Mouse (Mus musculus): ENCODE data around the gene Iqub. TPM values are rescaled to one million over a fixed set of nuclear protein-coding genes. Genes with fewer than 3 reads are reported as not detected.

The Iqub gene
- 0.68 and 0.77 TPM in 2 replicates for polyA plus RNA-seq (2015; fragmentation: Nextera tagmentation; extraction: Ambion mirVana)

GRCm38 (mm10) chr6:24514552-24515284, at the start of gene Iqub:
Gene Iqub, minus strand, starts transcription at chr6:24515067.
- no peaks in the 10 kb centered on the region for H3K9me3 ChIP-seq
- peak within 1 kb of the TSS; percentile 45 for H3K9ac ChIP-seq (replicated peaks)
- H3K36me3 ChIP-seq, result peaks cover 16% of the 10 kb centered on the region
- ATAC-seq, result peak; percentile 92
- WGBS, result 22% methylated on average over 13 of the region's 13 CpGs
- no peaks in the 10 kb centered on the region for H3K27me3 ChIP-seq
- peaks cover 11% of the 10 kb centered on the region for H3K4me1 ChIP-seq (replicated peaks)
- peak within 1 kb of the TSS; percentile 39 for H3K4me2 ChIP-seq (replicated peaks)
- H3K27ac ChIP-seq, result no peak within 1 kb of the TSS; the same call in 1 of the 2 replicates
- peak within 1 kb of the TSS; percentile 9; the same call in 1 of the 2 replicates for H3K4me3 ChIP-seq (replicated peaks)

DNA sequence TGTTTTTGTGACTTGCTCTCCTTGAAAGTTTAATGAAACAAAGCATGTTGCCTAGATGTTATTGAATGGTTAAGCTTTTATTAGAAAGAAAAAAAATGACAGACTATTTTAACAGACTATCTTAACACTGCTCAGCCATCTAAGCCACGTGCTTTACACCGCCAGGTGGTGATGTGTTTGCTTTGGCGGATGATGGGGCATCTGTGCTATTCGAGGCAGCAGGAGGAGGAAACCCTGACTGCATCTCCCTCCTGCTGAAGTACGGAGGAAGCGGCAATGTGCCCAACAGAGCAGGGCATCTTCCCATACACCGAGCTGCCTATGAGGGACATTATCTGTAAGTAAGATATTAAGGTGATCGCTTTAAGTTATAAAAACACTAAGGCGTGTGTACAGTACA, 49.2 kb upstream of the Iqub start:
- no peaks in the 10 kb centered on the region for H3K36me3 ChIP-seq
- H3K9me3 ChIP-seq, result no peaks in the 10 kb centered on the region
- no peak overlapping the region for H3K9ac ChIP-seq (replicated peaks)
- no peak overlapping the region for H3K4me3 ChIP-seq (replicated peaks)
- WGBS, result 85% methylated on average over 9 of the region's 9 CpGs
- no peaks in the 10 kb centered on the region for H3K27me3 ChIP-seq
- H3K4me2 ChIP-seq (replicated peaks), result no peak overlapping the region
- no peaks in the 10 kb centered on the region for H3K4me1 ChIP-seq (replicated peaks)
- ATAC-seq, result no peak
- no peak overlapping the region for H3K27ac ChIP-seq

GRCm38 (mm10) chr6:24555488-24555887, 40.6 kb upstream of the Iqub start:
- 85% methylated on average over 2 of the region's 2 CpGs for WGBS

DNA sequence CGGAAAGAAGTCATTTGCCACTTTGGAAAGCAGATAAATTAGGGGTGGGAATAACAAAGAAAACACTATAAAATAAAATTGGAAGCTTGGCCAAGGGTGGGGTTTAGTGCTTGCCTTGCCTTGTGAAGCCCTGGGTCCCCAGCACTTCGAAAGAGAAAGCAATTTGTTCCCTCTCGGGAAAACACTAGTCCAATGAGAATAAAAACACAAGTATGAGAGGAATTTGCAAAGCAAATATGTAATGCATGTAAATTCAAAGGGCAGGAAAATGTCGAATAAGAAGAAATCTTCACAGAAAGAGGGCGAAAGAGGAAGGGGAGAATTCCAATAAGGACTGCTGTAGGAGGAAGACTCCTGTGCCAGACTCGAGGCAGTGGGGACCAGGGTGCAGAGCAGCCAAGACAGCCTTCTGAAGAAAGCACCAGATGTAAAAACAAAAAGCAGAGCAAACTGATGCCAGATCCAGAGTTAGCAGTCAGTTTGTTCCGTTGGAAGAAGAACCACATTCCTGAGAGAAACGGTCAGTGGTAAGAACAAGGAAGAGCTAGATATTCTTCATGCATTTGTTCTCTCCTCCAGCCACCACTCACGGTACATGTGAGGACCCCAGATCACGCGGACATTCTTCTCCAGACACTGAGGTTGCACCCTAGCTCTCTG, 39.7 kb upstream of the Iqub start:
- H3K4me3 ChIP-seq (replicated peaks), result no peak overlapping the region
- no peak for ATAC-seq
- no peaks in the 10 kb centered on the region for H3K4me1 ChIP-seq (replicated peaks)
- no peak overlapping the region for H3K9ac ChIP-seq (replicated peaks)
- H3K27me3 ChIP-seq, result no peaks in the 10 kb centered on the region
- H3K9me3 ChIP-seq, result no peaks in the 10 kb centered on the region
- no peak overlapping the region for H3K4me2 ChIP-seq (replicated peaks)
- H3K27ac ChIP-seq, result no peak overlapping the region
- 85% methylated on average over 11 of the region's 11 CpGs for WGBS
- no peaks in the 10 kb centered on the region for H3K36me3 ChIP-seq

More at GRCm38 (mm10) chr6:24555488-24555887, 40.6 kb upstream of the Iqub start:
- no peaks in the 10 kb centered on the region for H3K36me3 ChIP-seq
- H3K4me2 ChIP-seq (replicated peaks), result no peak overlapping the region
- no peak overlapping the region for H3K9ac ChIP-seq (replicated peaks)
- H3K4me3 ChIP-seq (replicated peaks), result no peak overlapping the region
- ATAC-seq, result no peak
- no peaks in the 10 kb centered on the region for H3K27me3 ChIP-seq
- H3K4me1 ChIP-seq (replicated peaks), result no peaks in the 10 kb centered on the region
- H3K27ac ChIP-seq, result no peak overlapping the region
- no peaks in the 10 kb centered on the region for H3K9me3 ChIP-seq

GRCm38 (mm10) chr6:24552046-24552445, 37.2 kb upstream of the Iqub start:
- H3K4me3 ChIP-seq (replicated peaks), result no peak overlapping the region
- H3K9me3 ChIP-seq, result no peaks in the 10 kb centered on the region
- H3K27me3 ChIP-seq, result no peaks in the 10 kb centered on the region
- no peak overlapping the region for H3K27ac ChIP-seq
- no peak overlapping the region for H3K4me2 ChIP-seq (replicated peaks)
- no peak overlapping the region for H3K9ac ChIP-seq (replicated peaks)
- H3K36me3 ChIP-seq, result no peaks in the 10 kb centered on the region
- H3K4me1 ChIP-seq (replicated peaks), result no peaks in the 10 kb centered on the region
- 83% methylated on average over 7 of the region's 7 CpGs for WGBS
- ATAC-seq, result no peak

DNA sequence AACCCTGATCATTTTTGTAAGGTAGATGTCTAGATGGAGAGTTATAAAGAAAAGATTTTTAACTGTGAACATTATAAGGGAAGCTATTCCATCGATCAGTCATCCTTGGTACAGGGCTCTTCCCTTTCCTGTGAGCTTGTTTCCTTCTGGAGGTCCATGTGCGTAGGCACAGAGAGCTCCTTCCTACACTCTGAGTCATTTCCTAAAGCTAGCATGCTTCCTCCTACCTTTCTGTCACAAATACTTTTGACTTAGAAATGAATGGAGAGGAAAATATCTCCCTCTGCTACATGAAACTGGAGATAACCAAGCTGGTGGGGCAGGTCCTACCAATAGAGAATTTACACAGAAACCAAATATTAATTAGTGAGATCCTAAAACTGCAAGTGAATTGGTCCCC, 34.9 kb upstream of the Iqub start:
- no peaks in the 10 kb centered on the region for H3K4me1 ChIP-seq (replicated peaks)
- no peak overlapping the region for H3K4me3 ChIP-seq (replicated peaks)
- no peaks in the 10 kb centered on the region for H3K9me3 ChIP-seq
- no peak overlapping the region for H3K4me2 ChIP-seq (replicated peaks)
- no peak overlapping the region for H3K9ac ChIP-seq (replicated peaks)
- ATAC-seq, result no peak
- H3K27me3 ChIP-seq, result no peaks in the 10 kb centered on the region
- H3K27ac ChIP-seq, result no peak overlapping the region
- WGBS, result 88% methylated on average over 2 of the region's 2 CpGs
- no peaks in the 10 kb centered on the region for H3K36me3 ChIP-seq

DNA sequence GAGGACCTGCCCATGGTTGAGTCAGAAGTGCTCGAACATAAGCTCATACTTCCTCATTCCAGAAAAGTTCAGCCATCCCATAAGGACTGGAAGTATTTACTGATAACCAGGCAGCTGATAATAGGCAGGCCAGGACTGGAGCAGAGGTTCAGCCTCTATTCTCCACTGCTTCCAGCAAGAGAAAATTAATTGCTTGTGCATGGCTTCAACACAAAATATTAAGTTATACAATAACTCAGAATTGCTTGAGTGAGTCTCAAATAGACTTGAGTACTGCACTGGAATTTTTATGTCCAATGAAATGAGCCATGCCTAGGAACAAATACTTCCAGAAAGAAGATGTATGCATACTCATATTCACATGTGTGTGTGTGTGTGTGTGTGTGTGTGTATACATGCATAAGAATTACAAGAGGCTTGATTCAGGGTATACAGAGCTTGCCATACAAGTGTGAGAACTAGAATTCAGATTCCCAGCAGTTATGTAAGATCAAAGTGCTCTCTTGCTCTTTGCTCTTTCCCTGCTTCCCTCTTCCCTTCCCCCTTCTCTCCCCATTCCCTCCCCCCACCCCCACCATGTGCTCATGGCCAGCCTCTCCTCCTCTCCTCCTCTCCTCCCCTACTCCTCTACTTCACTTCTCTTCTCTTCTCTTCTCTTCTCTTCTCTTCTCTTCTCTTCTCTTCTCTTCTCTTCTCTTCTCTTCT, 32.0 kb upstream of the Iqub start:
- Histone ChIP-seq H3K27me3 (no peaks in the 10 kb centered on the region), H3K4me3 (replicated peaks) (no peak overlapping the region), H3K4me2 (replicated peaks) (no peak overlapping the region), H3K9me3 (no peaks in the 10 kb centered on the region), H3K9ac (replicated peaks) (no peak overlapping the region), H3K27ac (no peak overlapping the region), H3K36me3 (no peaks in the 10 kb centered on the region), H3K4me1 (replicated peaks) (no peaks in the 10 kb centered on the region)
- 78% methylated on average over 1 of the region's 1 CpGs for WGBS
- ATAC-seq, result no peak

- no peaks in the 10 kb centered on the region for H3K36me3 ChIP-seq
- H3K4me3 ChIP-seq (replicated peaks), result no peak overlapping the region
- H3K27me3 ChIP-seq, result no peaks in the 10 kb centered on the region
- H3K9me3 ChIP-seq, result no peaks in the 10 kb centered on the region
- WGBS, result 78% methylated on average over 6 of the region's 6 CpGs
- H3K9ac ChIP-seq (replicated peaks), result no peak overlapping the region
- H3K4me1 ChIP-seq (replicated peaks), result no peaks in the 10 kb centered on the region
- ATAC-seq, result no peak
- H3K4me2 ChIP-seq (replicated peaks), result no peak overlapping the region
- H3K27ac ChIP-seq, result no peak overlapping the region
Measured at GRCm38 (mm10) chr6:24543119-24543591, 28.3 kb upstream of the Iqub start.

- H3K9me3 ChIP-seq, result no peaks in the 10 kb centered on the region
- no peaks in the 10 kb centered on the region for H3K36me3 ChIP-seq
- H3K27ac ChIP-seq, result no peak overlapping the region
- ATAC-seq, result no peak
- H3K27me3 ChIP-seq, result no peaks in the 10 kb centered on the region
- H3K4me2 ChIP-seq (replicated peaks), result no peak overlapping the region
- H3K4me1 ChIP-seq (replicated peaks), result no peaks in the 10 kb centered on the region
- H3K4me3 ChIP-seq (replicated peaks), result no peak overlapping the region
- H3K9ac ChIP-seq (replicated peaks), result no peak overlapping the region
Measured at GRCm38 (mm10) chr6:24542393-24542792, 27.5 kb upstream of the Iqub start.

DNA sequence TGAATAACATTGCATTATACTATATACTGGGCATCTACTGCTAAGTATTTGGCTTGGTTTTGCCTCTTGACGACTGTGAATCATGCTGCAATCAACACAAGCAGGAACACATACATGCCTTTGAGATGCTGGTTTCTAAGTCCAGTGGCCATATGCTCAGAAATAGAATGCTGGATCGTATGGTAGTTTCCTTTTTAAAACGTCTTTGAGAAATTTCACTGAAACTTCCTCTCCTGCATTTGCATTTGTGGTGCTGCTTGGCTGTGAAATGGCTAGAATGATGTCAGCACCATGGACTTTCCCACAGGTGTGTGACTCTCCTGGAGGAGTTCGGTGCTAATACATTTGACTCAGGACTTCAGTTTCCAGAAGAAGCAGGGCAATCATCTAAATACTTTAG, 25.2 kb upstream of the Iqub start:
- ATAC-seq, result no peak
- H3K4me2 ChIP-seq (replicated peaks), result no peak overlapping the region
- H3K36me3 ChIP-seq, result no peaks in the 10 kb centered on the region
- 76% methylated on average over 4 of the region's 4 CpGs for WGBS
- H3K27me3 ChIP-seq, result no peaks in the 10 kb centered on the region
- no peak overlapping the region for H3K27ac ChIP-seq
- no peak overlapping the region for H3K4me3 ChIP-seq (replicated peaks)
- no peaks in the 10 kb centered on the region for H3K4me1 ChIP-seq (replicated peaks)
- H3K9ac ChIP-seq (replicated peaks), result no peak overlapping the region
- no peaks in the 10 kb centered on the region for H3K9me3 ChIP-seq

- H3K4me3 ChIP-seq (replicated peaks), result no peak overlapping the region
- ATAC-seq, result no peak
- 91% methylated on average over 3 of the region's 3 CpGs for WGBS
Measured at GRCm38 (mm10) chr6:24538435-24538834, 23.6 kb upstream of the Iqub start.

DNA sequence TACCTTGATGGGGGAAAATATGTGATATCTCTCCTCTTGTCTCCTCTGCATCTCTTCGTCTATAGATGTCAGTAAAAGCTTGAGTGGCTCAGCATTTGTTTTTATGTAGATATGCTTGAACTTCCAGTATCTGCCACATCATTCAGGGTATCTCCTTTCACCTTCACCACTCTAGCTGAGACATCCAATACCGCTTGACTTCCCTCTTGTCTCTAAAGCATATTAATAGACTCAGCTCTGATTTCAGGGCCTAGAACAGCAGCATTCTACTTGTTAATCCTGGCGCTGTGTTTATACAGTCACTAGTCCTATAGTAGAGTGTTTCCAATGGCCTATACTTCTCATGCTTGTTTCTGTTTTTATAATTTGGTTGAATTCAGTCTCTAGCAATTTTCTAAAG, 17.9 kb upstream of the Iqub start:
- peaks cover 6% of the 10 kb centered on the region for H3K4me1 ChIP-seq (replicated peaks)
- no peaks in the 10 kb centered on the region for H3K27me3 ChIP-seq
- no peaks in the 10 kb centered on the region for H3K36me3 ChIP-seq
- no peak overlapping the region for H3K9ac ChIP-seq (replicated peaks)
- H3K9me3 ChIP-seq, result no peaks in the 10 kb centered on the region
- WGBS, result 87% methylated on average over 3 of the region's 3 CpGs
- no peak overlapping the region for H3K27ac ChIP-seq
- H3K4me3 ChIP-seq (replicated peaks), result no peak overlapping the region
- ATAC-seq, result no peak
- no peak overlapping the region for H3K4me2 ChIP-seq (replicated peaks)

More at GRCm38 (mm10) chr6:24538435-24538834, 23.6 kb upstream of the Iqub start:
- Histone ChIP-seq H3K4me2 (replicated peaks) (no peak overlapping the region), H3K9me3 (no peaks in the 10 kb centered on the region), H3K27ac (no peak overlapping the region), H3K4me1 (replicated peaks) (no peaks in the 10 kb centered on the region), H3K36me3 (no peaks in the 10 kb centered on the region), H3K9ac (replicated peaks) (no peak overlapping the region), H3K27me3 (no peaks in the 10 kb centered on the region)

Data from midbrain, embryonic 13.5 days (tissue).